Mouse (Mus musculus) T-helper 2 cell (primary cell): ENCODE results near the gene Ppih.

ENCODE experiments used
- in situ Hi-C: fragments of 300-600 bp; cut with MboI, MseI; formaldehyde crosslinking; loops from one replicate; pipeline ENCODE4 v1.15.1; 2025; ENCODE audit warnings: high pct_unique_total_duplicates

Gene Ppih

DNA sequence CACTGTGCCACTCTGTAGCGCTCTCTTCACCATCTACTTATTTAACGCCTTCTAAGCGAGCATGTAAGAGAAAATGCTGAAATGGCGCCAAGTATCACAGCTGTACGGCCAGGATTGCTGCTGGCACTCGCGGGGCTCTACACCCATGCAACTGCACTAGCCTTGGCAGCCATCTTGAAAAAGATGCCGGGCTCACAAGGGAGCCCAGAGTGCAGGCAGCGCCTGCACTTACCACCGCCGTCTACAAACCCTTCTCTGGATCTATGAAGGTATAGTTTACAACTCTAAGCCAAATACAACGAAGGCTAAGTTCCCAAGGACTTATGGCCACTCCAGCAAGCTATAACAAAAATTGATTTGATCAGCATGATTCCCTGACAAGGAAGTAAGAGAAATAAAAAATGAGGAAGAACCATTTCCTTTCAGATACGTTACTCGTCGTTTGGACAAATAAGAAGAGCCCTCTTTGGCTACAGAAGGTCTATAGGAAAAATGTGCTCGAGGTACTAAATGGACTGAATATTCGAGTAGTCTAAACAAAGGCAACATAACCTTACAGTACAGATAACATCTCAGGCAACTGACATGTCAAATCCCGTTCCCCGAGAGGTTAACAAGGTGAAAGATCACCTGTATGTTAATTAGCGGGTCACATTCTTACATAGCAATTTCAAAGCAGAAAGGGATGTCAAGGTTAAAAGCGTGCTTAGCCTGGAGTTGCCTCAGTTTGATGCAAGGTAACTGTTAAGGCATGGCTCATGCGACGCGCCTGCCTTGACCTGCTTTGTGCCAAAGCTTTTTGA, 27.4 kb downstream of the Ppih start:
- in situ Hi-C loops = loop anchor here (25.0 kb wide), 1 partner anchor 1269 kb away; the partner anchor contains the start of gene Ctps

DNA sequence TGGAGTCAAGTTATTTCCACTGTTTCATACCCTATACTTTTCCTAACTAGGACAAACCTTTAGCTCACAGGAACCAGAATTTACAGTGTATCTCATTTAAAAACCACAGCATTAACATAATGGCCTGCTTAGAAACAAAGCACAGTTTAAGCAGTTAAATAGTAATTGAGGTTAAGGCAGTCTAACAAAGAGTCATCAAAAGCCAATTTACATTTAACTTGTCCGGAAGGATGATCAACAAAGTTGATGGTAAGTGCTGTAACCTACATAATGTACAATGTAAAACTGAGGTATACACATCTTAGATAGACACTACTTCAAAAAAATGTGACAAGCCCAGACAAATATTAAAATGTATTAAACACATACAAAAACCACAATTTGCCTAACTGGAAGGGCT, 28.4 kb downstream of the Ppih start:
- in situ Hi-C loops = loop anchor here (25.0 kb wide), 1 partner anchor 1270 kb away; the partner anchor contains the start of gene Ctps

DNA sequence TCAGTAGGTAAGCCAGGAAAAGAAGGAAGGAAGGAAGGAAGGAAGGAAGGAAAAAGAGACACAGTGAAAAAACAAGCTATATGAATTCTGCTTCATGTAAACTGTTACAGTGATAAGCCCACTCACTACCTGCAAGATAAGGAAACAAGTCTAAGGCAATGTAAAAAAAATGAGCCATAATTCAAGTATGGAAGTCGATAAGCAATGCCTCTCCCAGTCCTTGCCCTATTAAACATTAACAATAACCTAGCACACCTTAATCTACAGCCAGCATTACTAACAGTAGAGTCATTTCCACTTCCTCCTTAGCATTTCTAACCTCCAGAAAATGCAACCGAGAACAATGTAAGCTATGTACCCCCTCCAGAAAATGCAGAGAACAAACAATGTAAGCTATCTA, 35.0 kb downstream of the Ppih start:
- in situ Hi-C loops = loop anchor here (25.0 kb wide), 1 partner anchor 1277 kb away; the partner anchor contains the start of gene Ctps

DNA sequence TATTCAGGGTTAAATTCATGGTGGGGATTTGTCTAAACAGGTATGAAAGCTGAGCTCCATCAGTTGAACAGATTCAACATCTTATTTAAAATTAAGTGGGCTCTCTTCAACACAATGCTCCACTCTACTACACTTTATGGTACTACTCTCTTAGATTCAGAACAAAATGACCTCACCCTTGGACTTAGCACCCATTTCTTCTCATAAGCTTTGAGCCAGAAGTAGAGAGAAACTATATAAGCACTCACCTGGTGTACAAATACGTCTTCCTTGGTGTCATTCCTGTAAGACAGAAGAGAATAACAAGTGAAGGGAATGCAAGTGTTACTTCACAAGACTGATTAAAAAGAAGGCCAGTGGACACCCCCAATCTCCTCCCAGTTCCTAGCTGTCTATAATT, 35.5 kb downstream of the Ppih start:
- in situ Hi-C loops = loop anchor here (25.0 kb wide), 1 partner anchor 1277 kb away; the partner anchor contains the start of gene Ctps

DNA sequence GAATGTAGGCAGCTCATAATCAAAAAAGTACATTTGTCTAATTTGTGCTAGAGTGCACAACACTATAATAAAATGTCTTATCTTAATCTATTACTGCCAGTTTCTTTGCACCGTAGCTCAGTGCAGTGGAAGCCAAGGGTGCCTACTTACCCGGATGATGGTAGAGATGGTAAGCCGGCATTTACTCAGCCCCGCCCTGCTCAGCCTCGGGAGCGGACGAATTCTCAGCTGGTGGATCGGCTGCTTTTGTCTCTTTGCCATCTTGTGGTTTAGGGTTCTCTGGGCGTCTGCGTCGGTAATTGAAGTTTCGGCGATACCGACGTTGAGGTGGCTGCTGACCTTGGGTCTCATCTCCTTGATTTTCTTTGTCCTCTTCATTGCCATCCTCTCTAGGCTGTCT, 41.6 kb downstream of the Ppih start:
- in situ Hi-C loops = loop anchor here (10.0 to 25.0 kb wide), 2 partner anchors 1284 to 1364 kb away; partner anchors contain the start of genes Ctps and Ipo13

DNA sequence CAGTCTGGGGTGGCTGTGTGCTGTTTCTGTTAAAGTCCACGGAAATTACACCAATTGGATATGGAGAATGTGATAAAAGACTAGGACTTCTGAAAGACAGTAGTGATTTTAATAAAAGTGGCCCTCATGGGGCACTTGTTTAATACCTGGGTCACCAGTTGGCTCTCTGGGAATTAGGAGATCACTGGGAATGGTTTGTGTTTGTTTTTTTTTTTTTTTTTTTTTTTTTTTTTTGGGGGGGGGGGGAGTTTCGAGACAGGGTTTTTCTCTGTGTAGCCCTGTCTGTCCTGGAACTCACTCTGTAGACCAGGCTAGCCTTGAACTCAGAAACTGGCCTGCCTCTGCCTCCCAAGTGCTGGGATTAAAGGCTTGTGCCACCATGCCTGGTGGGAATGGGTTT, 44.6 kb downstream of the Ppih start:
- in situ Hi-C loops = loop anchor here (10.0 to 25.0 kb wide), 2 partner anchors 1287 to 1361 kb away; partner anchors contain the start of genes Ctps and Ipo13

DNA sequence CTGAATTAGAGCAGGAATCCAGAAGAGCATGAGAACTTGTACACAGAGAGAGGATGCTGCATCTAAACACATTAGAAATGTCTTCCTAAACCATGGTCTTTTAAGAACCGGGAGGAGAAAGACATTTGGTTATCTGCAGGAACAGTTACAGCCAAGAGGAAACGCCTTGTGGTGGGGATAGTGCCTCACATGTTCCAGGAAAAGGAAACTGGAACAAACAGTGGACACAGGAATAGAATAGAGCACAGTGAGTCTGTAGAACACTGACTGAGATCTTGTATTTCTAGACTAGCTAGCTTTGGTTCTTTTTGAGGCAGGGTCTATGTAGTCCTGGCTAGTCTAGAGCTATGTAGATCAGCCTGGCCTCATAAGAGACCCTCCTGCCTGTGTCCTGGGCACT, 45.1 kb downstream of the Ppih start:
- in situ Hi-C loops = loop anchor here (10.0 to 25.0 kb wide), 2 partner anchors 1287 to 1360 kb away; partner anchors contain the start of genes Ctps and Ipo13

DNA sequence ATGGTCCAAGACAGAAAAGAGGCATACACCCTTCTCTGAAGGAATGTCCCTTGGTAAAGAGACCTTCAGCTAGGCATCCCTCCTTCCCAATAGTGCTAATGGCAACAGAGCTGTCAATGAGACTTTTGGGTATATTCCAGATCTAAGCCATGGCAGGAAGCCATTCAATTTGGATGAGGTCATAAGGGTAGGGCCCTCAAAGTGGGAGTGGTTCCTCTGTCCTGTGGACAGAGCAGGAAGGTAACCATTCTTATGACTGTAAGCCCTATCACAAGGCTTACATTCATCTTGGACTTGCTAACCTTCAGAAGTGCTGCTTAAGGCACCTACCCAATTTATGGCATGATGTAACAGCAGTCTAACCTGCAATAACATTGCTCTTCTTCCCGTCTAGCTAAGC, 45.7 kb downstream of the Ppih start:
- in situ Hi-C loops = loop anchor here (10.0 to 25.0 kb wide), 2 partner anchors 1288 to 1360 kb away; partner anchors contain the start of genes Ctps and Ipo13

DNA sequence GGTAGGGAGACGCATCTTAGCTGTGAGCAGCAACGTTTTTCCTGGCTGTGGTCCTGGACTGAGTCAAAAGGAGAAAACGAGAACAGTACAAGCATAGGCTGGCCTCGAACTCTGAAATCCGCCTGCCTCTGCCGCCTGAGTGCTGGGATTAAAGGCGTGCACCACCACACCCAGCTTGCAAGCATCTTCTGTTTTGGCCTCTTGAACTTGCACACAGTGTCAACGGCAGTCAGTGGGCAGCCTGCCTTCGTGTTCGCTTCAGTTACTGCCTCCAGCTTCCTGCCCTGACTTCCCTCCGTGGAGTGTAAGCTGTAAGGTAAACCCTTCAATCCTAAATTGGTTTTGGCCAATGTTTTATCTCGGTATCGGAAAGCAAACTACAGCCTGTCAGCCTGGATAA, 53.7 kb downstream of the Ppih start:
- in situ Hi-C loops = no loop called here

DNA sequence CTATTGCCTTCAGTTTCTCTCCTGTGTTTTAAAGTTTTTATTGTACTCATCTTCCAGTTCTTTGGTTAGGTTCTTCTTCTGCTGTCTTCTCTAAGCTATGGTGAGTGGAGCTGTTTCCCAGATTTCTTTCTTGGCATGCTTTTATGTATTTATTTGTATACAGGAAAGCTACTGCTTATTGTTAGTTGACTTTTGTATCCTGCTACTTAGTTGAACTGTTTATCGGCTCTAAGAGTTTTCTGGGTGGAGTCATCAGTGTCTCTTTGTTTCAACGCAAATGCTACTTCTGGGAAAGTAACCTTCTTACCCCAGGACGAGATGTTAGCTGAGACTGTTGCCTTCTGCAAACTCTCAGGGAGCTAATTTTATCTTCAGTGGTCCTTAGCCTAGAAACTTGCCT, 56.9 kb downstream of the Ppih start:
- in situ Hi-C loops = no loop called here

DNA sequence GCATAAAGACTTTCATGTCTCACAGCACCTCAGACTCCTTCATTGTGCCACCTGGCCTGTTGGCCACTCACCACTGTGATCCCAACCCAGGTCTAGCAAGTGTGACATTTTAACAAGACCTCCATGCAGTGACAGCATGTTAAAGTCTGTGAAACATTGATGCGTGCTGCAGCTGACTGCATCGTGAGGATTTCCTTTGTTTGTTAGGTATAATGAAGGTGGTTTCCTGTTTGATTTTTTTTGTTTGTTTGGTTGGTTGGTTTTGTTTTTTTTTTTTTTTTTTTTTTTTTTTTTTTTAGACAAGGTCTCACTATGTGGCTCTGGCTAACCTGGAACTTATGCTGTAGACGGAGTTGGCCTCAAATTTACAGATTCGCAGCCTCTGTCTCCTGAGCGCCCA, 57.9 kb downstream of the Ppih start:
- in situ Hi-C loops = no loop called here

DNA sequence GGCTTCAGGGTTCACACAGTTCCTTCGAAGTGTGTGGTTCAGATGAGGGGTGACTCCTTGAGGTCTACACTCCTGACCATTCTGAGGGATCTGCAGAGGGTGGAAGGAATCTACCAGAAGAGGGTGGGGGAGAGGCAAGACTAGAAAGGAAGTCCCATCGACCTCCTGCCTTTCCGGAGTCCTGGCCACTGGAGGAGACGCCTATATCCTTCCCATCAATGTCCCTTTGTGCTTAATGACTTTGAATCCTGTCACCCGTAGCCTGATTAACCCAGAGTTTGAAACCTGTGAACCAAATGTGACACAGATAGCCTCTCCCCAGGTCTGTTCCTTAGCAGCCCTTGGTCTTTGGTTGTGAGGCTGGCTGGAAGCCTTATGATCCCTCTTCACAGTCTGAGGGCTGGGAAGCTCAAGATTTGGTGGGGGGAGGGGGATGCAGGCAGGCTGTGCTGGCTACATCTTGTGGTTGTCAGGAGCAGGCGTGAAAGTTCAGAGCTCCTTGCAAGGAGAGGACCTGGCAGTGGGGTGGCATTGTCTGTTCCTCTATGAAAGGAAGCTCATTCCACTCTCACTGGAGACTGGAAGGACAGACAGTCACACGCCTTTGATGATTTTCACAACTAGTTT, 59.1 kb downstream of the Ppih start:
- in situ Hi-C loops = no loop called here

DNA sequence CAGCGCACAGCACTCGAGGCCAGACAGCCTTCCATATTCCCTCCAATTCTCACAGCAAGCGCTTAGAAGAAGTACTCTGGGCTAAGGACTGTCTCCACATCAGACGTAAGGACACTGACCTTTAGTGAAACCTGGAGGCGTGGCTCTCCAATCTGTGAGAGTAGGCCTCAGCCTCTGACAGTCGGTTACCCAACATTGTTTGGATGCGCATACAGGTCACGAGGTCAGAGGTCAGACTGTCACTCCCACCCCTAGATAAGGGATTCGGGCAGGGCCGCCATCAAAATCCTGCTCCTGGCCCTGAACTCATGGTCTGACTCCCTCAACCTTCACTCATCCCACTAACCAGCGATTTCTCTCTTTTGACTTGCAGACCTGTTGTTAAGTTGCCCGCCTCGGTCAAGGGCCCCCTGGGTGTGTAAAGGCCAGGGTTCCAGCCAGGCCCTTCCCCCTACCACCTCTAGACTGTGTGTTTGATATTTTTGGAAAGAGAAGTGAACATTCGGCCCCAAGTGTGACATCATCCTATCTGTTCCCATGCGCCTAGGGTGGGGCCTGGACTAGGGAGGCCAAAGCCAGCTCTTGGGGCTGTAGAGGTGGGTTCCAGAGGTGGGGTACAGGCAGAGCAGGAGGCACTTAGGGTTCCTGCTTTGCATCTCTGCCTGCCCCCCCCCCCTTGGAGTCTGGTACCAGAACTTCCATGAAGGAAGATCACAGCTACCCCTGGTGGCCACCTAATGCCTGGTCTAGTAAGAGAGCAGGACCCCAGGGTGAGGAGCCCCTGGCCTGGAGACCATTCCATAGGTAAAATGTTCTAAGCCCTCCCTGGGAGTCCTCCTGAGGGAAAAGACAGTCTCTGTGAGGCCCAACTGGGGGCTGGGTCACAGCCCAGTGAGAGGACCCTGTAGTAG, 60.7 kb downstream of the Ppih start:
- in situ Hi-C loops = no loop called here

DNA sequence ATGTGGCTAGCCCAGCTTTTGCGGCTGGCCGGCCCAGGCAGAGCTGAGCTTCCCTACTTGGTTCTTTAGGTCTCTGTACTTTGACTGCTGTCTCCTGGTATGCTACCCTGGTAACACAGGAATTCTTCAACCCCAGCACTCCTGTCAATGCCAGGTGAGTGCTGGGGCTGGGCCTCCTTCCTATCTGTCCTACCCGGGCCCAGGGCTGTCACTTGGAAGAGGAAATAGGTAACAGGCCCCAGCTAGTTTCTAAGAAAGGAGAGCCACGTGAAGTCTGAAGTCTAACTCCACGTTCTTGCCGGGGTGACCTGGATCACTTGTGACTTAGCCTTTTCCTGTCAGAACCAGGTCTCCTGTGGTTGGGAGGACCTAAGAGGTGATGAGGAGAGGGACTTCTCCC, 63.3 kb downstream of the Ppih start:
- in situ Hi-C loops = no loop called here

DNA sequence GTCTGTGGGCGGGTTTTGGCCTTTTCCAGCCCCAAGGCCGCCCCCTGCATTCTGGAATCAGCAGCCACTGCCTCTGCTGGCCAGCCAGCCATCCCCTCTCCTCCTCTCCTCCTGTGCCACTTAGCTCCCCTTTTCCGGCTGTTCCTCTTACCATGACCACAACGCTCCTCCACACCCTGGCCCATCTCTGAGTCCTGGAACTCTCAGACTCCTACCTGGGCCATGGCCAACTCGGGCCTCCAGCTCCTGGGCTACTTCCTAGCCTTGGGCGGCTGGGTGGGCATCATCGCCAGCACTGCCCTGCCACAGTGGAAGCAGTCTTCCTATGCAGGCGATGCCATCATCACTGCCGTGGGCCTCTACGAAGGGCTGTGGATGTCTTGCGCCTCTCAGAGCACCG, 65.0 kb downstream of the Ppih start, which contains the start of gene Cldn19:
TSS of gene Cldn19 (plus strand) at position 64 of the 400 bp plus-strand sequence.
- in situ Hi-C loops = no loop called here

DNA sequence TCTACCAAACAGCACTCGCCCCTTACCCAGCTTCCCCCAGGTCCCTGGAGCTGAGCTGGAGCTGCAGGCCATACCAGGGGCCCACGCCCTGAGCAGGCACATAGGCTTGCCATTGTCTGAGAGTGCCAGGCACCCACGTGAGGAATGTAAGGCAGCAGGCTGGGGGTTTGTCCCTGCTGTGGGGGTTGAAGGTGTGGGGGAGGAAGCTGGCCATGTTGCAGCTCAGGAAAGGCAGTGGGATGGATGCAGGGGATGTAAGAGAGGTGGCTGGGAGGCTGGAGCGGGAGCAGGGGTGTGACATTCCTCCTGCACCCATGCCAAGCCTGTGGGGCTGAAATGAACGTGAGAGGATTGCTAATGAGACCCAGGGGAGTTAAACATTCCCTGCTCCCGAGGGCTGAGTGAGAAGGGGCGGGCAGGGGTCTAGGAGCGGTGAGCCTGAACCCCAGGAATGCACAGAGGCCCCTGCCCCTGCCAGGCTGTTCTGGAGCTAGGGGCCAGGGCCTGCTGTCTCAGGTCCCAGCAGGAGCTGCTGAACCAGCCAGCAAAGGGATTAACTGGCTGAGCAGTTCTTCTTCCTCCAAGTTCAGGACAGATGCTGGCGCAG, 66.2 kb downstream of the Ppih start:
- in situ Hi-C loops = no loop called here

DNA sequence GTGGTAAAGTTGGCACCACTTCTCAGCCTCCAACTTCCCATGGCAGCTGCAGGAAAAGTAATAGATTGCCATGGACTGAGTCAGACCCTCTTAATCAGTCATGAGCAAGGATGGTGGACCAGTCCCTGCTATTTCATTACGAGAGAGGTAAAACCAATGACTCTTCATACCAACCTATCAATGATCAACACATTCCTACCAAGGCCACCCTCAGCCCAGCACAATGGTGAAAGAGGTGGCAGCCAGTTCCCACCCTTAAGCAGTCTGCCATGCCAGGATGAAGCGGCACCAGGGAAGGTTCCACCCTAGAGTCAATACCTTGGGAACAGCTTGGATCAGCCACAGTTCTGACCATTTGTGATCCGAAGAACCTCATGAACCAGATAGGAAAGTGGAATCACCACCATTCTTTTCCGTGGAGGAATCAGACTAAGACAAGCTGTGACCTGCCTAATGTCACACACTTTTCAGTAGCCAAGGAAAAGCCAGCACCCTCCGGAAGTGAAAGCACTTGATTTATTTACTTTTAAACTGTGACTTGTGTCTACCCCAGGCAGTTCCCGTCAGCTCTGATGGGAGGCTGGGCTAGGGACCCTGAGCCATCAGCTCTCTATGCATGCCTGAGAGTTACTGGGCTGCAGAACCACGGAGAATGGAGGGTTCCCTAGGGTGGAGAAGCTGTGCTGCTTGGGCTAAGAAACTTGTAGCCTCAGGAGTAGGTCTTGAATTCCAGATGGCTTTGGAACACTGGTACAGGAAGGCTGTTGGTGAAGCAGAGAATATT, 68.1 kb downstream of the Ppih start:
- in situ Hi-C loops = no loop called here
